Mouse (Mus musculus) skeletal muscle tissue, adult 2 months (tissue): Measurements from ENCODE around the gene Nfe2.
A peak's percentile ranks its signal among the peaks of the same experiment; 100 is the strongest.

Source experiments
- DNase-seq: peaks from one replicate; pipeline ENCODE4 v3.0.0-alpha.2; 2012; ENCODE audit warnings: low read depth, low spot score

Gene Nfe2

GRCm38 (mm10) chr15:103257790-103258728, at the start of gene Nfe2:
TSS of gene Nfe2 (minus strand) at chr15:103258403.
- peak; percentile 66 for DNase-seq

GRCm38 (mm10) chr15:103307125-103307524, 48.9 kb upstream of the Nfe2 start:
- peak; percentile 93 for DNase-seq

- no peak for DNase-seq
Observed at GRCm38 (mm10) chr15:103305792-103306645, 47.8 kb upstream of the Nfe2 start.

GRCm38 (mm10) chr15:103305070-103305678, 47.0 kb upstream of the Nfe2 start:
- DNase-seq = peak; percentile 98

- no peak for DNase-seq
Observed at GRCm38 (mm10) chr15:103304616-103304969, 46.4 kb upstream of the Nfe2 start.

GRCm38 (mm10) chr15:103303916-103304615, 45.9 kb upstream of the Nfe2 start:
- no peak for DNase-seq

GRCm38 (mm10) chr15:103302341-103303021, 44.3 kb upstream of the Nfe2 start:
- no peak for DNase-seq

- DNase-seq = no peak
Observed at GRCm38 (mm10) chr15:103301547-103302340, 43.5 kb upstream of the Nfe2 start.

GRCm38 (mm10) chr15:103301046-103301445, 42.8 kb upstream of the Nfe2 start:
- DNase-seq = no peak

- no peak for DNase-seq
Observed at GRCm38 (mm10) chr15:103300560-103300959, 42.4 kb upstream of the Nfe2 start.

GRCm38 (mm10) chr15:103300067-103300471, 41.9 kb upstream of the Nfe2 start:
- DNase-seq = no peak

- DNase-seq = no peak
Observed at GRCm38 (mm10) chr15:103299644-103300043, 41.4 kb upstream of the Nfe2 start.

GRCm38 (mm10) chr15:103298861-103299616, 40.8 kb upstream of the Nfe2 start:
- no peak for DNase-seq

GRCm38 (mm10) chr15:103298026-103298425, 39.8 kb upstream of the Nfe2 start:
- no peak for DNase-seq

GRCm38 (mm10) chr15:103297313-103297712, 39.1 kb upstream of the Nfe2 start:
- DNase-seq = no peak

- DNase-seq = no peak
Observed at GRCm38 (mm10) chr15:103295851-103296250, 37.6 kb upstream of the Nfe2 start.

- DNase-seq = no peak
Observed at GRCm38 (mm10) chr15:103294649-103295048, 36.4 kb upstream of the Nfe2 start.

- DNase-seq = no peak
Observed at GRCm38 (mm10) chr15:103293375-103293774, 35.2 kb upstream of the Nfe2 start.

GRCm38 (mm10) chr15:103292673-103293345, 34.6 kb upstream of the Nfe2 start:
- no peak for DNase-seq
